Mouse (Mus musculus) heart, embryonic 10.5 days (tissue): ENCODE measurements around the gene Nosip. TPM values are rescaled to one million over a fixed set of nuclear protein-coding genes. Genes with fewer than 3 reads are reported as not detected.
"Not testable (repeated sequence)": the region's sequence is repeated elsewhere in the genome, so short reads cannot be mapped to it uniquely, and the experiment has no call there.

Source experiments
- DNase-seq: peaks from one replicate; pipeline ENCODE4 v3.0.0-alpha.2; 2017; ENCODE audit warnings: low spot score
- H3K27ac ChIP-seq: fragments of 300-500 bp; sonication (generic); 2 replicates; pipeline ENCODE4 v1.5.1; 2016; ENCODE audit warnings: mild to moderate bottlenecking
- H3K27me3 ChIP-seq: fragments of 300-500 bp; sonication (generic); 2 replicates; pipeline ENCODE4 v1.6.1; 2016; ENCODE audit warnings: mild to moderate bottlenecking; ENCODE audit not compliant: poor library complexity, insufficient read depth, severe bottlenecking
- H3K36me3 ChIP-seq: fragments of 300-500 bp; sonication (generic); 2 replicates; pipeline ENCODE4 v1.6.1; 2016; ENCODE audit warnings: mild to moderate bottlenecking, moderate library complexity
- H3K4me1 ChIP-seq: fragments of 300-500 bp; sonication (generic); 2 replicates; pipeline ENCODE4 v1.6.1; 2016; ENCODE audit warnings: mild to moderate bottlenecking
- H3K4me3 ChIP-seq: fragments of 300-500 bp; sonication (generic); 2 replicates; pipeline ENCODE4 v1.5.1; 2016; ENCODE audit warnings: mild to moderate bottlenecking, moderate library complexity
- H3K9me3 ChIP-seq: fragments of 300-500 bp; sonication (generic); 2 replicates; pipeline ENCODE4 v1.6.1; 2016; ENCODE audit warnings: mild to moderate bottlenecking, moderate library complexity
- WGBS: fragments of 180-500 bp; shearing (Covaris S2); methylation state at CpG from one replicate; pipeline ENCODE4 v1.1.7; 2016; 5-methylcytosine and 5-hydroxymethylcytosine counted together
- polyA plus RNA-seq: library from polyadenylated mRNA; unstranded; fragments of >200 nt; fragmentation: Nextera tagmentation; extraction: Ambion mirVana; gene quantifications from 2 replicates; pipeline ENCODE4 v1.2.1, GENCODE M21; 2016

Gene Nosip
- polyA plus RNA-seq, 1 experiment from 2014 or later, result 65.2 TPM

- Histone ChIP-seq H3K27me3 (no peaks in the 10 kb centered on the region), H3K4me3 (no peak overlapping the region), H3K27ac (no peak overlapping the region), H3K36me3 (peaks cover 59% of the 10 kb centered on the region), H3K9me3 (no peaks in the 10 kb centered on the region), H3K4me1 (peaks cover 38% of the 10 kb centered on the region)
- DNase-seq, result no peak
- 81% methylated on average over 5 of the region's 5 CpGs for WGBS
Measured at GRCm38 (mm10) chr7:45119780-45120709, 57.8 kb downstream of the Nosip start.

GRCm38 (mm10) chr7:45121404-45121803 is 59.2 kb downstream of the Nosip start:
- Histone ChIP-seq H3K4me1 (peaks cover 41% of the 10 kb centered on the region), H3K4me3 (no peak overlapping the region), H3K9me3 (no peaks in the 10 kb centered on the region), H3K27ac (no peak overlapping the region), H3K27me3 (no peaks in the 10 kb centered on the region), H3K36me3 (peaks cover 73% of the 10 kb centered on the region)
- DNase-seq, result no peak
- WGBS, result 62% methylated on average over 8 of the region's 8 CpGs

- no peaks in the 10 kb centered on the region for H3K9me3 ChIP-seq
- peaks cover 47% of the 10 kb centered on the region for H3K4me1 ChIP-seq
Measured at GRCm38 (mm10) chr7:45121966-45122365, 59.7 kb downstream of the Nosip start.

GRCm38 (mm10) chr7:45122561-45123185 is 60.4 kb downstream of the Nosip start:
- Histone ChIP-seq H3K4me1 (peaks cover 50% of the 10 kb centered on the region), H3K36me3 (peaks cover 83% of the 10 kb centered on the region), H3K27me3 (no peaks in the 10 kb centered on the region), H3K9me3 (no peaks in the 10 kb centered on the region), H3K27ac (0 out of 2 replicates have a peak overlapping the region, but pooled peaks have one; percentile 24), H3K4me3 (peak overlapping the region; percentile 95)
- DNase-seq, result no peak
- 86% methylated on average over 15 of the region's 15 CpGs for WGBS

More at GRCm38 (mm10) chr7:45121966-45122365, 59.7 kb downstream of the Nosip start:
- Histone ChIP-seq H3K27me3 (no peaks in the 10 kb centered on the region), H3K27ac (no peak overlapping the region), H3K4me3 (no peak overlapping the region; the same call in 1 of the 2 replicates), H3K36me3 (peaks cover 79% of the 10 kb centered on the region)
- DNase-seq, result no peak

DNA sequence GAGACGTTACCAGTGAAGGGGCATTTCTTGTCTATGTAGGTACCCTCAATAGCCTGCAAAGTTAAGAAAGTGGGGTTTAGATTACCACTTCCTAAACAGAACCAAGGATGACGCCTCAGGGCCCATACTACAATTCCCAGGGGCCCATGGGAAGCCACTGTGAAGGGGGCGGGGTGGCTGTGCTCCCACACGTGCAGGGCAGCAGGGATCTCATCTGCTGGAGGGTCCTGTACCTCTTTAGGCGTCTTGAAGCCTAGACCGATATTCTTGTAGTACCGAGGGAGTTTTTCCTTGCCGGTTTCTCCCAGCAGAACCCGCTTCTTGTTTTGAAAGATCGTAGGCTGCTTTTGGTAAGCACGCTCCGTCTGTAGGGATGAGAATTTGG is 60.9 kb downstream of the Nosip start:
- Histone ChIP-seq H3K4me1 (peaks cover 44% of the 10 kb centered on the region), H3K4me3 (peak overlapping the region; percentile 95), H3K36me3 (peaks cover 78% of the 10 kb centered on the region), H3K27ac (peak overlapping the region; percentile 96), H3K9me3 (no peaks in the 10 kb centered on the region), H3K27me3 (no peaks in the 10 kb centered on the region)
- no peak for DNase-seq
- WGBS, result 23% methylated on average over 12 of the region's 12 CpGs

GRCm38 (mm10) chr7:45124224-45125143 is 62.3 kb downstream of the Nosip start, which contains the start of gene Rps11:
Gene Rps11 (minus strand): TSS chr7:45124439.
- Histone ChIP-seq H3K4me1 (peaks cover 47% of the 10 kb centered on the region), H3K36me3 (peaks cover 68% of the 10 kb centered on the region), H3K27ac (peak within 1 kb of the TSS; percentile 96), H3K4me3 (peak within 1 kb of the TSS; percentile 97), H3K27me3 (no peaks in the 10 kb centered on the region), H3K9me3 (no peaks in the 10 kb centered on the region)
- DNase-seq, result peak; percentile 100
- WGBS, result 1% methylated on average over 59 of the region's 59 CpGs

- Histone ChIP-seq H3K9me3 (no peaks in the 10 kb centered on the region), H3K4me1 (peaks cover 52% of the 10 kb centered on the region), H3K27ac (peak overlapping the region; percentile 96), H3K36me3 (peaks cover 62% of the 10 kb centered on the region), H3K4me3 (peak overlapping the region; percentile 97), H3K27me3 (no peaks in the 10 kb centered on the region)
- WGBS, result 22% methylated on average over 7 of the region's 7 CpGs
- no peak for DNase-seq
Measured at GRCm38 (mm10) chr7:45125144-45125600, 62.9 kb downstream of the Nosip start.

- not testable (repeated sequence) for DNase-seq, H3K27me3 ChIP-seq, H3K9me3 ChIP-seq
- Histone ChIP-seq H3K4me3 (peak overlapping the region; percentile 97), H3K4me1 (peaks cover 52% of the 10 kb centered on the region), H3K27ac (0 out of 2 replicates have a peak overlapping the region, but pooled peaks have one; percentile 96), H3K36me3 (peaks cover 57% of the 10 kb centered on the region)
- 76% methylated on average over 5 of the region's 5 CpGs for WGBS
Measured at GRCm38 (mm10) chr7:45125649-45126048, 63.4 kb downstream of the Nosip start.

- 77% methylated on average over 17 of the region's 17 CpGs for WGBS
- peaks cover 50% of the 10 kb centered on the region for H3K4me1 ChIP-seq
- no peaks in the 10 kb centered on the region for H3K27me3 ChIP-seq
- H3K27ac ChIP-seq, result peak overlapping the region; percentile 100
- peak overlapping the region; percentile 97 for H3K4me3 ChIP-seq
- no peak for DNase-seq
- H3K9me3 ChIP-seq, result no peaks in the 10 kb centered on the region
- peaks cover 50% of the 10 kb centered on the region for H3K36me3 ChIP-seq
Measured at GRCm38 (mm10) chr7:45126147-45126843, 64.1 kb downstream of the Nosip start.

DNA sequence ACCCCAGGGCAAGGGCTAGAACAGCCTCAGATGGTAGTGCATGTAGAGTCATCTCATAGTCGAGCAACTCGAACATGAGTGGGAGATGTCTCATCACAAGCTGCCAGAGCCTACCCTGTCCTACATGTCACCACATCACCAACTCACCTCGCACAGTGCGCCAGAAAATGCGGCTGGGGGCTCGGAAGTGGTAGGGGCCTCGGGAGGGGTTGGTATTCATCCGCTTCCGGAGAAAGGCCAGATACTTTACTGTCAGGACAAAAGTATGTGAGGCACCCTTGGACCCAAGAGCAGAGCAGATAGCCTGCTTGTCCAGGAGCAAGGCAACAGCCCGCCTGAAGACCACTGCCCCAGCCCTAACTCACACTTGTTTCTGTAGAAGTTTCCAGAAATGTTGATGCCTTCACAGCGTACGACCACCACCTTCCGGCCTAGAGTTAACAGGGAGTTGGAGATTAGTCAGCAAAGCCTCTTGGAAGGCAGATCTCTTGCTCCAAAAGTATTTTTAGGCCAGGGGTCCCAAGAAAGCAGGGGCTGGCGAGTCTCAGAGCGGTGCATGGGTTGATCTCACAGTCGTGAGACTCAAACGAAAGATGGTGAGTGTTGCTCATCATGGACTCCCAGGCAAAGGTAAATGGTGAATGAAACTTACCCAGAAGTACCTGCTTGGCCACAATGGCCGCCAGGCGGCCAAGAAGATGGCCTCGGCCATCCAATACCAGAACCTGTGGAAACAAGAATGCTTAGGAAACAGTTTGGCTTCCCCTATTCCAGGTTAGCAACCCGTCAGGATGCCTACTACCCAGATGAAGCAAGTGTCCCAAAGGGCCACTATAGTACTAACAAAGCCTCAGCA is 64.8 kb downstream of the Nosip start:
- peaks cover 4% of the 10 kb centered on the region; the same call in 1 of the 2 replicates for H3K27me3 ChIP-seq
- H3K27ac ChIP-seq, result peak overlapping the region; percentile 100
- peak overlapping the region; percentile 97 for H3K4me3 ChIP-seq
- DNase-seq, result no peak
- peaks cover 48% of the 10 kb centered on the region for H3K4me1 ChIP-seq
- peaks cover 43% of the 10 kb centered on the region for H3K36me3 ChIP-seq
- H3K9me3 ChIP-seq, result no peaks in the 10 kb centered on the region
- WGBS, result 32% methylated on average over 21 of the region's 21 CpGs
